Mouse (Mus musculus) embryonic fibroblast, embryonic 13.5 days (primary cell): ENCODE measurements around the gene Lamp2. TPM values are rescaled to one million over a fixed set of nuclear protein-coding genes. Genes with fewer than 3 reads are reported as not detected.
"Not testable (repeated sequence)": the region's sequence is repeated elsewhere in the genome, so short reads cannot be mapped to it uniquely, and the experiment has no call there.

Experiments used
- H3K27ac ChIP-seq: 2 replicates; pipeline ENCODE4 v1.5.1; 2012; ENCODE audit warnings: low read length, control low read depth, inconsistent platforms; ENCODE audit not compliant: insufficient read depth
- H3K4me1 ChIP-seq: 2 replicates; pipeline ENCODE4 v1.6.1; 2011; ENCODE audit warnings: low read length; ENCODE audit not compliant: control insufficient read depth, insufficient read depth
- H3K4me3 ChIP-seq: 2 replicates; pipeline ENCODE4 v1.5.1; 2011; ENCODE audit warnings: mild to moderate bottlenecking, control low read depth, low read length; ENCODE audit not compliant: insufficient read depth
- CTCF ChIP-seq: IDR thresholded peaks from 2 replicates; pipeline ENCODE4 v1.5.1; 2011; ENCODE audit warnings: mild to moderate bottlenecking, control low read depth, low read length, moderate library complexity, borderline replicate concordance; ENCODE audit not compliant: insufficient read depth
- POLR2A ChIP-seq: IDR thresholded peaks from 2 replicates; pipeline ENCODE4 v1.6.1; 2011; ENCODE audit warnings: low read depth, mild to moderate bottlenecking, control low read depth, low read length, moderate library complexity
- polyA plus RNA-seq: library from polyadenylated mRNA; stranded (reverse); fragments of >200 nt; gene quantifications from 2 replicates; pipeline ENCODE4 v1.2.4, GENCODE M21; 2011; ENCODE audit warnings: low read depth; ENCODE audit not compliant: missing spikeins, insufficient read length

The Lamp2 gene
- 485 and 547 TPM in 2 replicates for polyA plus RNA-seq

- peak; percentile 93 for TF ChIP-seq POLR2A
- no peak for TF ChIP-seq CTCF
- H3K4me3 ChIP-seq, result peak within 1 kb of the TSS; percentile 87
- peaks cover 2% of the 10 kb centered on the region for H3K4me1 ChIP-seq
- H3K27ac ChIP-seq, result peak within 1 kb of the TSS; percentile 59
Measured at GRCm38 (mm10) chrX:38455890-38456634, at the start of gene Lamp2. Gene Lamp2 (minus strand): TSS chrX:38456454.

GRCm38 (mm10) chrX:38504846-38505245 is 48.6 kb upstream of the Lamp2 start:
- no peaks in the 10 kb centered on the region for H3K4me1 ChIP-seq
- H3K27ac ChIP-seq, result no peak overlapping the region
- no peak for TF ChIP-seq CTCF
- no peak for TF ChIP-seq POLR2A
- no peak overlapping the region for H3K4me3 ChIP-seq

- not testable (repeated sequence) for H3K27ac ChIP-seq, H3K4me3 ChIP-seq, H3K4me1 ChIP-seq
Measured at GRCm38 (mm10) chrX:38502182-38502581, 45.9 kb upstream of the Lamp2 start.

- H3K27ac ChIP-seq, result not testable (repeated sequence)
Measured at GRCm38 (mm10) chrX:38485464-38485863, 29.2 kb upstream of the Lamp2 start.

GRCm38 (mm10) chrX:38478583-38478982 is 22.3 kb upstream of the Lamp2 start:
- H3K27ac ChIP-seq, result no peak overlapping the region
- H3K4me1 ChIP-seq, result no peaks in the 10 kb centered on the region
- no peak overlapping the region for H3K4me3 ChIP-seq
- TF ChIP-seq POLR2A (no peak), CTCF (no peak)

More at GRCm38 (mm10) chrX:38485464-38485863, 29.2 kb upstream of the Lamp2 start:
- H3K4me1 ChIP-seq, H3K4me3 ChIP-seq: not testable (repeated sequence)

- TF ChIP-seq POLR2A, result peak; percentile 59
- no peak for TF ChIP-seq CTCF
- Histone ChIP-seq H3K4me3 (peak overlapping the region; percentile 45), H3K4me1 (no peaks in the 10 kb centered on the region), H3K27ac (peak overlapping the region; percentile 92)
Measured at GRCm38 (mm10) chrX:38473537-38474299, 17.5 kb upstream of the Lamp2 start.

- peak overlapping the region; percentile 36; the same call in 1 of the 2 replicates for H3K4me3 ChIP-seq
- TF ChIP-seq CTCF, result no peak
- no peak for TF ChIP-seq POLR2A
- H3K27ac ChIP-seq, result peak overlapping the region; percentile 92
- H3K4me1 ChIP-seq, result no peaks in the 10 kb centered on the region
Measured at GRCm38 (mm10) chrX:38473164-38473536, 16.9 kb upstream of the Lamp2 start.

GRCm38 (mm10) chrX:38466236-38466635 is 10.0 kb upstream of the Lamp2 start:
- Histone ChIP-seq H3K27ac (no peak overlapping the region), H3K4me3 (no peak overlapping the region), H3K4me1 (no peaks in the 10 kb centered on the region)
- TF ChIP-seq CTCF, result no peak
- no peak for TF ChIP-seq POLR2A

GRCm38 (mm10) chrX:38463160-38463559 is 6.9 kb upstream of the Lamp2 start:
- Histone ChIP-seq H3K27ac (no peak overlapping the region), H3K4me3 (no peak overlapping the region), H3K4me1 (no peaks in the 10 kb centered on the region)
- TF ChIP-seq CTCF (no peak), POLR2A (no peak)

GRCm38 (mm10) chrX:38462101-38462500 is 5.8 kb upstream of the Lamp2 start:
- TF ChIP-seq CTCF, result no peak
- TF ChIP-seq POLR2A, result no peak
- H3K27ac ChIP-seq, result no peak overlapping the region
- H3K4me1 ChIP-seq, result no peaks in the 10 kb centered on the region

GRCm38 (mm10) chrX:38460887-38461286 is 4.6 kb upstream of the Lamp2 start:
- TF ChIP-seq POLR2A (no peak), CTCF (no peak)
- no peaks in the 10 kb centered on the region for H3K4me1 ChIP-seq
- H3K4me3 ChIP-seq, result no peak overlapping the region
- no peak overlapping the region for H3K27ac ChIP-seq

More at GRCm38 (mm10) chrX:38462101-38462500, 5.8 kb upstream of the Lamp2 start:
- H3K4me3 ChIP-seq, result no peak overlapping the region
